Comparison of ENCODE assay signal across 9 mouse cellular contexts in the genomic region with DNA sequence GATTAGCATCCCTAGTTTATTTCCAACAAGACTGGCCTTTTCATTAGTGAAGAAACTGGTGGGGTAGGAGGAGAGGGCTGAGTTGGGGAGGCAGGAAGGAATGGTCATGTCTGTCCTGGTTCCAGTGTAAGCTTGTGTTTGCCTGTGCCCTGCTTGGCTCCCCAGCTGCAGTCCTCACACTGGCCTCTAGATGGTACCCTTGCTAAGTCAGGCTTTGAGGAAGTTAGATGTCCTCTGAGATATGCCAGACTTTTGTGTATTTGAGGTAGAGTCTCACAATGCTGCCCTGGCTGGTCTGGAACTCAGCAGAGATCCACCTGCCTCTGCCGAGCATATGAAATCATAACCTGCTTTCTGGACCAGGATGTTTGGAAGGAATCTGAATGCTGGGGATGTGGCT. TPM values are rescaled to one million over a fixed set of nuclear protein-coding genes. Genes with fewer than 3 reads are reported as not detected.
DNase-seq lines count a peak whose midpoint lies in the region; ATAC-seq and TF ChIP-seq lines count a peak whose summit lies in the region.
"Had no signal": no experiment of that assay in that cellular context is flagged by ENCODE, and none has a peak within 500 bp of the region (broad histone marks: within the 10 kb centered on the region; RNA-seq: fewer than 3 reads in every experiment).

No protein-coding gene starts in this region.

- peak; percentile 67 for DNase-seq in A20 (ENCODE audit: low read depth, low spot score)
- peak; percentile 67 for DNase-seq in c-Kit-positive CD71-positive TER-119-positive erythroid progenitor cells, embryonic 14.5 days (ENCODE audit: low spot score)
- DNase-seq in frontal cortex, adult 2 months (ENCODE audit: extremely low spot score in 1 of 2, low spot score in 1 of 2), result peak; percentile 49 to 88
- DNase-seq in kidney, adult 9 months, result peak; percentile 93
- DNase-seq in liver, embryonic 13.5 days, result peak; percentile 60
- DNase-seq in retina, postnatal 7 days (ENCODE audit: low read depth, low spot score), result peak; percentile 41
- DNase-seq in thymus, postnatal 4 days, result peak; percentile 91

- TF ChIP-seq POLR2A in ES-Bruce4 (IDR thresholded peaks at IDR 0.05; ENCODE audit: insufficient read depth, low read length), result no peak

- H3K27ac ChIP-seq in ES-Bruce4 (ENCODE audit: insufficient read depth, low read length), result no peak overlapping the region
- no peak overlapping the region for H3K27ac ChIP-seq in liver, embryonic 13.5 days
- H3K27ac ChIP-seq: limb, embryonic 12.5 days had no signal

- no peak for TF ChIP-seq EP300 in ES-Bruce4 (IDR thresholded peaks at IDR 0.05; ENCODE audit: insufficient read depth, low read depth, low read length)

- no peak for ATAC-seq in liver, embryonic 13.5 days (ENCODE audit: low read depth)

- H3K4me3 ChIP-seq in ES-Bruce4 (ENCODE audit: low read depth, low read length), result no peak overlapping the region
- H3K4me3 ChIP-seq in liver, embryonic 13.5 days (replicated peaks), result no peak overlapping the region
- H3K4me3 ChIP-seq: limb, embryonic 12.5 days had no signal

- peak; percentile 89 for TF ChIP-seq CTCF in ES-Bruce4 (IDR thresholded peaks at IDR 0.05; ENCODE audit: low read depth, low read length)

- no peak overlapping the region for H3K4me2 ChIP-seq in liver, embryonic 13.5 days
- H3K4me2 ChIP-seq: limb, embryonic 12.5 days had no signal

- no peaks in the 10 kb centered on the region for H3K9me3 ChIP-seq in ES-Bruce4 (replicated peaks; ENCODE audit: control insufficient read depth, insufficient read depth, low read length, poor library complexity, severe bottlenecking)
- H3K9me3 ChIP-seq in liver, embryonic 13.5 days (replicated peaks), result no peaks in the 10 kb centered on the region
- H3K9me3 ChIP-seq: limb, embryonic 12.5 days had no signal

- H3K4me1 ChIP-seq in ES-Bruce4 (ENCODE audit: control insufficient read depth, insufficient read depth, low read length), result no peaks in the 10 kb centered on the region
- H3K4me1 ChIP-seq in liver, embryonic 13.5 days (replicated peaks), result peaks cover 28% of the 10 kb centered on the region

- WGBS in liver, embryonic 13.5 days (ENCODE audit: insufficient replicate concordance), result 29% methylated on average over 1 of the region's 1 CpGs

- H3K27me3 ChIP-seq in ES-Bruce4 (ENCODE audit: control insufficient read depth, insufficient read depth, low read length, poor library complexity, severe bottlenecking), result no peaks in the 10 kb centered on the region
- H3K27me3 ChIP-seq in liver, embryonic 13.5 days, result no peaks in the 10 kb centered on the region
- H3K27me3 ChIP-seq: limb, embryonic 12.5 days had no signal

- H3K9ac ChIP-seq in ES-Bruce4 (ENCODE audit: low read depth, poor library complexity, severe bottlenecking), result no peak overlapping the region
- H3K9ac ChIP-seq in liver, embryonic 13.5 days, result no peak overlapping the region
- H3K9ac ChIP-seq: limb, embryonic 12.5 days had no signal

- H3K36me3 ChIP-seq in ES-Bruce4 (ENCODE audit: control insufficient read depth, insufficient read depth, low read length, poor library complexity, severe bottlenecking), result peaks cover 11% of the 10 kb centered on the region; the same call in 1 of the 2 replicates
- peaks cover 32% of the 10 kb centered on the region for H3K36me3 ChIP-seq in liver, embryonic 13.5 days

RNA-seq across cellular contexts. Expression of gene Retsat, which starts 3.5 kb away (rescaled TPM):
- polyA plus RNA-seq in ES-Bruce4 (2011; ENCODE audit: insufficient read depth, insufficient read length, low read depth, missing spikeins), result 5.2 and 7.8 TPM in 2 replicates
- 10.1 TPM in 2 replicates for polyA plus RNA-seq in frontal cortex, adult 2 months (2012; rRNA removed)
- polyA plus RNA-seq in liver, embryonic 13.5 days (2015; fragmentation: Nextera tagmentation; extraction: Ambion mirVana), result 13.2 and 14.6 TPM in 2 replicates

RNA-seq across cellular contexts. Expression of gene Elmod3, which starts 3.5 kb away (rescaled TPM):
- 6.3 and 8.3 TPM in 2 replicates for polyA plus RNA-seq in ES-Bruce4 (2011; ENCODE audit: insufficient read depth, insufficient read length, low read depth, missing spikeins)
- polyA plus RNA-seq in frontal cortex, adult 2 months (2012; rRNA removed), result 24.0 and 25.0 TPM in 2 replicates
- 5.1 and 6.1 TPM in 2 replicates for polyA plus RNA-seq in liver, embryonic 13.5 days (2015; fragmentation: Nextera tagmentation; extraction: Ambion mirVana)

RNA-seq across cellular contexts. Expression of gene Tgoln1, which starts 15.1 kb away (rescaled TPM):
- polyA plus RNA-seq in ES-Bruce4 (2011; ENCODE audit: insufficient read depth, insufficient read length, low read depth, missing spikeins), result 33.2 and 34.1 TPM in 2 replicates
- 60.7 and 68.7 TPM in 2 replicates for polyA plus RNA-seq in frontal cortex, adult 2 months (2012; rRNA removed)
- polyA plus RNA-seq in liver, embryonic 13.5 days (2015; fragmentation: Nextera tagmentation; extraction: Ambion mirVana), result 13.6 and 18.2 TPM in 2 replicates

RNA-seq across cellular contexts. Expression of gene Capg, which starts 57.5 kb away (rescaled TPM):
- 55.8 and 60.3 TPM in 2 replicates for polyA plus RNA-seq in ES-Bruce4 (2011; ENCODE audit: insufficient read depth, insufficient read length, low read depth, missing spikeins)
- 3.5 and 4.7 TPM in 2 replicates for polyA plus RNA-seq in frontal cortex, adult 2 months (2012; rRNA removed)
- 13.9 and 15.2 TPM in 2 replicates for polyA plus RNA-seq in liver, embryonic 13.5 days (2015; fragmentation: Nextera tagmentation; extraction: Ambion mirVana)

Comparison
In these comparisons a context has a peak if more than half of its experiments do, and no peak if none do; other contexts are left out.
1. DNase-seq: peak in every context shown above with its lines; median percentile 93 in kidney, adult 9 months; 91 in thymus, postnatal 4 days; 68 in frontal cortex, adult 2 months; 67 in A20; 67 in c-Kit-positive CD71-positive TER-119-positive erythroid progenitor cells, embryonic 14.5 days; 60 in liver, embryonic 13.5 days; 41 in retina, postnatal 7 days.